Mouse (Mus musculus): ENCODE measurements around the gene Dmtf1.

Gene Dmtf1

DNA sequence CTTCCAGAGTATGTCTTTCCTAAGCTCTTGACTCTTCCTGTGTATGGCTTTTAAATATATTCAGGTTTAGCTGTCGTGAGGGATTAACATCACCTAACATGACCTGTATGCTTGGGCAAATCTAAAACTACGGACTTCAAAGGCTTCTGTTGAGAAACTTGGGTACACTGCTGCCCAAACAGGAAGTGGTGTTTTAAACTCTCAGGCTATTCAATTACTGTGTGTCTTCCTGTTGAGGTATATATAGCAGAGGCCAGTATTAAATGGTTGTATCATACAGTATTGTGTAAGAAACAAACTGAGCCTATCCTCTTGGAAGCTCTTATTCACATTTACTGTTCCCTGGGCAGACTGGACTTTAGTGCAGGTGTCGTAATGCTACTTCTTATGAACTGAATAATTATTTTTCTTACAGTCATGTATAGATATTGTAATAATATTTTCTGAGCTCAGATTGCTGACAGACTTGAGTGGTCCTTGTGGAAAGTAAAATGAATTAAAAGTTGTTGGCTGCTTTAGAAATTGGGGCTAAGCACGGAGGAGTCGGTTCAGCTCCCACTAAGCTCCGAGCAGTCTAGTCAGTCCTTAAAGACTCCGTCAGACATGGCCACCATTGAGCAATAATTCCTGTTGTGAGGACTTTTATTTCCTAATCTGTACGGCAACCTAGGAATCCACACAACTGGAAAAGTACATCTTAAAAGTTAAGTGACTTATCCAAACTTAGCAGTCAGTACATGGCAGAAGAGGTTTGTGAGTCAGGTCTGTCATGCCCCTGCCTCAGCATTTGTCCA is 54.1 kb downstream of the Dmtf1 start:
- DNase-seq (ENCODE audit: low spot score in 2 of 2): no peak

DNA sequence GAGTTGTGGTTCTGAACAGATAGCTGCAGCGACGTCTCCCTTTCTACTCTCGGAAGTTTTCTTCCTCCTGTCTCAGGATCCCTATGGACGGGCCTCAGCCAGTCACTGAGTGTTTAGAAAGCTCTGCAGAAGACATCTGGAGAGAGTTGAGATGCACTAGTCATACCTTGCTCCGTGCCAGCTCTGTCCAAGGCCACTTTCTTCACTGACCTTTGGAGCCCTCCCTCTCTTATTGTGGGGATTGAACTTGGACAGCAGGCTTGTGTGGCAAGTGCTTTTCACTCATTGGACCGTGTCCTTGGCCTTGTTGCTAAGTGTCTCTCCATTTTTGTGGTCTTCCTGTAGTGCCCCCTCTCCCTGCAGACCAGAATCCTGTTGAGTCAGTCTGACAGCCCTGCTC is 54.8 kb downstream of the Dmtf1 start:
- DNase-seq (ENCODE audit: low spot score in 2 of 2): no peak

DNA sequence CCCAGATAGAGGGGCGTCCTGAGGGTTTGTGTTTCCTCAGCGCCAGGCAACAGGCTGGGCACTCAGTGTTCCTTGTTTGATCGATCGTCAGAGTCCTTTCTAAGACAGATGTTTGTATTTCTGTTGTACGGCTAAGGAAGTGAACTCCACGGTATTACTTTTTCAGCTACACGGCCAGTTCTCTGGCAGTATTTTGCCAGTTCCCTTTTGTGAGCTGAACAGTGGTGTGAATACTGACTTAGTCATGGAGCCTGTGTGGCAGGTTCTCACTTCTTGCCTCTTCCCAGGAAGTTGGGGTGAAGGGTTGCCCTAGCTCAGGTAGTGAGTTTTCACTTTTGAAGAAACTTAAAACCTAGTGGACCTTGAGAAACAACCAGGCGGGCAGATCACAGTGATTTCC is 57.6 kb downstream of the Dmtf1 start:
- no peak for DNase-seq (ENCODE audit: low spot score in 2 of 2)

- no peak for DNase-seq (ENCODE audit: low spot score in 2 of 2)
These were observed 58.9 kb downstream of the Dmtf1 start for GRCm38 (mm10) chr5:9102696-9103095.

GRCm38 (mm10) chr5:9100849-9101801 is 60.5 kb downstream of the Dmtf1 start:
- DNase-seq (ENCODE audit: low spot score in 2 of 2): peak in 1 of 2 experiments; percentile 58

- peak; percentile 93 to 95 for DNase-seq (ENCODE audit: low spot score in 2 of 2)
These were observed 61.2 kb downstream of the Dmtf1 start, which contains the start of gene Tmem243 for GRCm38 (mm10) chr5:9100207-9100848. Gene Tmem243 (plus strand): TSS chr5:9100668.

GRCm38 (mm10) chr5:9093490-9093889 is 68.1 kb downstream of the Dmtf1 start:
- no peak for DNase-seq (ENCODE audit: low spot score in 2 of 2)

- DNase-seq (ENCODE audit: low spot score in 2 of 2): no peak
These were observed 68.9 kb downstream of the Dmtf1 start for GRCm38 (mm10) chr5:9092716-9093115.

DNA sequence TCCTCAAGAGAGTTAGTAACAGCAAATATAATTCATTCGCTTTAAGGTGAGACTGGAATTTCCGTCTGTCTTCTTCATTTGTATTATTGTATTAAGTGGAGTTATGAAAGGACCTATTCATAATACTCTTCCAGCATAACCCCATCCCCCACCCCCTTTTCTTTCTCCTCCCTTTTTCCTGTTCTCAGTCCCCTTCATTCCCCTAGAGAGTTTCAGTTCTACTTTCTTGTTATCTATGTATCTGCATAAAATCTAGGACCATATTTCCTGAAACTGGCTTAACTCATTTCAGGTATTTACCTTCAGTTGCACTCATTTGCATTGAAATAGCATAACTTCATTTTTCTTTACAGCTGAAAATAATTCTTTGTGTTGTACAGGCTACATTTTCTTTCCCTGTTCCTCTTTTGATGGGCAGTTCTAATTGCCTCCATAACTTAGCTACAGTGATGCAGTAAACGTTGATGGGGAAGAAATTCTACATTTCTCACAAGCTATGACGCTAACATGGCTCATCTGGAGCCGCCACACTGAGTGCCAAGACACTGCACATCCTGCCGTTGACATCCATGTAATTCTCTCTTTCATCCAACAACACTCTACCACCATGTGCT is 71.0 kb downstream of the Dmtf1 start:
- DNase-seq (ENCODE audit: low spot score in 2 of 2): no peak

DNA sequence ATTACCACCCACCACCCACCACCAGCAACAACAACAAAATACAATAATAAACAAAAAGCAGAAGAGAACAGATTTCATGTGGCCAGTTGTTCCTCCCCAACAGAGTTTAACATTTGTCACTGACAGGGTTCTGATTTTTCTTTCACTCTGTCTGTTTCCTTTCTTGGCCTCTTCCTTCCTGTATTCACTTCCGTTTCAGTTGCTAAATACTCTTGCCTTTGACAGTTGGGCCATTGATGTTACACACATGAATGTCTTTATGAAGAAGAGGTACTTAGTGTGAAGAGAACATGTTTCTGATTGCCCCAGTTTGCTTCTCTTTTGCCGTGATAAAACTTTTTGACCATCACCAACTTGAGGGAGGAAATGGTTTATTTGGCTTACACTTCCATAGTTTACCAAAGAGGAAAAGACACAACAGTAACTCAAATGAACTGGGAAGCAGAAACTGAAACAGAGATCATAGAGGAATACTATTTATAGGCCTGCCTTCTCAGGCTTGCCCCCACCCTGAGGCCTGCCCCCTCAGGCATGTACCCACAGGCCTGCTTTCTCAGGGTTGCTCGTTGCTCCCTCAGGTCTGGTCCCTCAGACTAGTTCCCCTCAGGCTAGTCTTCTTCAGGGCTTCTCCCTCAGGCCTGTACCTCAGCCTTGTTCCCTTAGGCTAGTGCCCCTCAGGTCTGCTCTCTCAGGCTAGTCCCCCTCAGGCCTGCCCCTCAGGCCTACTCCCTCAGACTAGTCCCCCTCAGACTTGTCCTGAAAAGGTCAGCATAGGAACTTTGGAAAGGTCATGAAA is 74.5 kb downstream of the Dmtf1 start:
- no peak for DNase-seq (ENCODE audit: low spot score in 2 of 2)

DNA sequence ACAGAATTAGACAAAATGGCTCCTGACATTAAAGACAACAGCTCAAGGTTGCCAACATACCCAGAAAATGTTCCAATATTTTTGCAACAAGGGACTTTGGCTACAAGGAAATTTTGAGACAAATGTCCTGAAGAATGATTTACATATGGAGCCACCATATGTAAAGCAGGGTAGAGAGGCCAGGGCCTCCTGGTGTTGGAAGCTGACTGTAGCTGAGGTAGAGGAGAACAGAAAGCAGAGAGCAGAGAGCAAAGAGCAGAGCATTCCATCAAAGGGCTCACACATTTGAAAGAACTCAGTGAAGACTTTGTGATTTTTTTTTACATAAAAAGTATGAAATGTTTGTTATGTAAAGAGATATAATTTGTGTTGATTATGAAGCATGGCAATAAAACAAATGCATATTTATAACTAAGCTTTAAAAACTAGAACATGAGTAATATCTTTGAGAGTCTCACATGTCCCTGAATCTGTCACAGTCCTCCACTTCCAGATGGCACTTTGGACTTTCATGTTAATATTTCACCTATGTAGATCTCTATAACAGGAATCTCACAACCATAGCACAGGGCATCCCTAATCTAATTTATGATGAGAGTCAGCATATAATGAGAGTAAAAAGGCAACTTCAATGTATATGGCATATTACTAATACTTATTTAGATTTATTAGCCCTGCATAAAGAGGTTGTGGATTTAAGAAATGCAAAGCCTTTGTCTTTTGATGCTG is 81.6 kb downstream of the Dmtf1 start:
- no peak for DNase-seq (ENCODE audit: low spot score in 2 of 2)

DNA sequence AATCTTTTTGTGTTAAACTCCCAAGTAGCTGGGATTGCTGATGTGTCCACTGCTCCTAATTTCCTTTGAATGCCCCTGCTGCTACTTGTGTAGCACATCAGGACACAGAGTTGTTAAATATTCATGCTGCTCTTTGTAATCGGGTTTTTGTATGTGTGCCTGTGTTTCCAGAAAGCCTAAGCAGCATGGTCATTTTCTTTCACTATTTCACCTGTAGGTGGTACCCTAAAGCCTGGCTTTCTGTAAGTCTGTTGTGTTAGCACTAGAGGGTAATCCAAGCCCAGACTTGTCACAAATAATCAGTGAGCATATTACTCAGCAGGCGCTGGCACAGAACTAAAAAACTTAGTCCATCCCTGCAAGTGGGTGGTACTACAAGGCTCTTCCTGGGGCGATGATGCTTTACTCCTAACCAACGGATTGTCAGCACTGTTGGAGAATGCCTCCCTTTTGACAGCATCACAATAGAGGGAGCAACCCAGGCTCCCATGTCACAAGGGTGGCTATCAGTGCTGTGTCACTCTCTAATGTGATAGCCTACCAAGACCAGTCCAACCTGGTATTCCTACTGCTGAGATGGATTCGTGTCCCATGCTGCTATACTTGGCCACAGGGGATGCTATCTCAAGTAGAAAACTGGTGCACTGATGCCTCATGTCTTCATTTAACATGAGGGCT is 88.3 kb downstream of the Dmtf1 start:
- no peak for DNase-seq (ENCODE audit: low spot score in 2 of 2)

DNA sequence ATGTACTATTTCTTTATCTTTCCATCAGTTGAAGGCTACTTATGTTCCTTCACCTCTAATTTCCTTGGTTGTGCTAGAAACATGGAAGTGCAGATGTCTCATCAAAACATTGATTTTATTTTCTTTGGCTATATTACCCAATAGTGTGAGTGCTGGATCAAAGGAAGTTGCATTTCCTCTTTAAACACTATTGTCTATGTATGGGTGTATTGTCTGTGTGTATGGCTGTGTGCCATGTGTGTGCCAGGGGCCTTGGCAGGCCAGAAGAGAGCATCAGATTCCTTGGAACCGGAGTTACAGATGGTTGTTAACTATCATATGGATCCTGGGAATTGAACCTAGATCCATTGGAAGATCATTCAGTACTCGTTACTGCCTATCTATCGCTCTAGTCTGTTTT is 90.2 kb downstream of the Dmtf1 start:
- no peak for DNase-seq (ENCODE audit: low spot score in 2 of 2)

DNA sequence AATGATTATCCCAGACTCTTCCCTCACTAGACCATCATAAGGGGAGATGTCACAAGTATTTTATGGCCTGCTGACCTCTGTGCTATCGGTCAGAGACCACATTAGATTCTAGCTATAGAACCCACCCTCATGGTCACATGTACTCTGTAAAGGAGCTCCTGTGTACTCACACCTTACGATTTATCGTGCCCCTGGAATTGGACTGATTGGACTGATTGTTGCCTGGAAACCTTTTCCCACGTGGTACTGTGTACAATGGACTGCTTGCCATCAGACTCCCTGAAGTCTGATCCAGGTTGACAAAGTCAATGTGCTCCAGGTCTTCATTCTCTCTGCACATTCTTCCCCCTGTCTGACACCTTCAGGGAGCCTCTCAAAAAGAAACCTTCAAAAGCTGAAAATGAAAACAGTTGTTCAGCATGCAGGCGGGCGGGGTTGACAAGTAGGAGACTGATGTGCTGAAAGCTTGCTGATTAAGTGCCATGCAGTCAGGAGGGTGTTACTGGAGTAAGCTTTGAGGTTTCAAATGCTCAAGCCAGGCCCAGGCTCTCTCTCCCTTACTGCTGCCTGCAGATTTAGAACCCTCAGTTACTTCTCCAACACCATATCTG is 91.9 kb downstream of the Dmtf1 start:
- DNase-seq (ENCODE audit: low spot score in 2 of 2): no peak

GRCm38 (mm10) chr5:9068886-9069285 is 92.7 kb downstream of the Dmtf1 start:
- DNase-seq (ENCODE audit: low spot score in 2 of 2): peak; percentile 68 to 71
